Mouse (Mus musculus): ENCODE results near the gene Plbd2.

Plbd2 gene

DNA sequence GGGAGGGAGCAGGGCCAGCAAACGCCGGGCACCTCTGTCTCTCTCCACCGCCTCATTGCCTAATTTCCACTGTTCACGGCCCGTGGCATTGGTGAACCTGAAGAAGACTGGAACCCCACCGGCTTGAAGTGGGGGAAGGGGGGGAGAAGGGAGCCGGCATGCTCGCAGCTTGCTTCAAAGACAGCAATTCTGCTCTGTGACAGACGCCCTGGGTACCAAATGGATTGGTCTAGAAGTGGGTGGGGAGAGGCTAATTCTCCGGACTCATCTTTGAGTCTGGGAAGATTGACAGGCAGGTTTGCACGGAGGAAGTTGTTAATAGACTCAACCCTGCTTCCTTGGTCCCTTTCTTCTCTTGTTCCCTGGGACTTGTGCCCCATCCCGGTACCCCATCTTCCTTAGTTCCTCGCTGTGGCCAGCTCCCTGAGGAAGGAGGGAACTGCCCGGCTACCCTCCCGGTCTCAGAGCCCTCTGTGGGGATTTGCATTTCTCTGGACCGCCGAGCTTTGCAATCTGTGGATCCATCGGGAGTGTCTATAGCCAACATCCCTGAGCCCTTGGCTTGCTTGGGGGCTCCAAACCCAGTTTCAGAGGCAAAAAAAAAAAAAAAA lies 66.4 kb downstream of the Plbd2 start:
- DNase-seq = no peak

DNA sequence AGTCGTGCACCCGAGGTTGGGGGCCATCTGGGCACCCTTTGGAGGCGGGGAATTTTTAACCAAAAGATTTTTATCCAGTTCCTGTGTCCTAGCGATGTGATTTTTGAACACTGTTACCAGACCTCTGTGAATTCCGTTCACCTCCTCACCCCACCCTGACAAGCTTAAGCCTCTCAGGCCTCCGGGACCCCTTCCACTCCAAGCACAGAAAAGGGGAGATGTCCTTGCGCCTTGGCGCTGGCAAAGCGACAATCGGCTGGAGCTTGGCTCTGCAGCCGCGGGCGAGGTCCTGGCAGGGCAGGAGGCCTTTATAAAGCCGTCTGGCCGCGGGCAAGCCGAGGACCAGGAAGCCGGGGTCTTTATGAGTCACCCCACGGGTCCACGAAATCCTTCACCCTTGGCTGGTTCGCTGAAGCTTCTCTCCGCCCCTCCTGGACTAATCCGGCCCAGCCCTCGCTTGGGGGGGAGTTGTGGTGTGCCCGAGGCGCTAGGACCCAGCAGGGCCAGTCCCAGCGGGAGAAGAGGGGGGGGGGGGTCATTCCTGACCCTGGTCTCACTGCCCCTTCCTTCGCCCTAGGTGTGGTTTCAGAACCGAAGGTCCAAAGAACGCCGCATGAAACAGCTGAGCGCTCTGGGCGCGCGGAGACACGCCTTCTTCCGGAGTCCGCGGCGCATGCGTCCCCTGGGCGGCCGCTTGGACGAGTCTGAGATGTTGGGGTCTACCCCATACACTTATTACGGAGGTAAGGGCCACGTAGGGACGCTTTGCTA lies 67.5 kb downstream of the Plbd2 start:
- peak; percentile 10 to 60 for DNase-seq

DNA sequence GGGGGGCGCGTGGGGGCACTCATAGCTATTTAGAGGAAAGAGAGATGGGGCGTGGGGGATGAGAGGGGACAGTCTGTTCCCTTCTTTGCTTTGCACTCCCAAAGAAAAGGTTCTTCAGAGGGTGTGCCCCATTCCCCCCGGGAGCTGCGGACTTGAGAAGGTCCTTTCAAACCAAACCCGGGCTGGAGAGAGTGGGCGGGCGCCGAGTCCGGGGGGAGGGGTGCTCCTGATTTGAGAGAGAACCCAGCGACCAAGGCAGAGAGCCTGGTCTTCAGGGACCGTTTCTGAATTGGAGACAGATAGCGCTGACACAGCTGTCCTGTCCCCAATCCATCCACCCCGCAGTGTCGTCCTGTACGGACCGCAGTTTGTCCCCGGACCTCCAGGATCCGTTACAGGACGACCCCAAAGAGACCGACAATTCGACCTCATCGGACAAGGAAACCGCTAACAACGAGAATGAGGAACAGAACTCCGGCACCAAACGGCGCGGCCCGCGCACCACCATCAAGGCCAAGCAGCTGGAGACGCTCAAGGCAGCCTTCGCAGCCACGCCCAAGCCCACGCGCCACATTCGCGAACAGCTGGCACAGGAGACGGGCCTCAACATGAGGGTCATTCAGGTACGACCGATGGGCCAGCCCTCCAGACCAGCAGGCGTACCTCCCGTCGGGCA lies 68.3 kb downstream of the Plbd2 start:
- no peak for DNase-seq

DNA sequence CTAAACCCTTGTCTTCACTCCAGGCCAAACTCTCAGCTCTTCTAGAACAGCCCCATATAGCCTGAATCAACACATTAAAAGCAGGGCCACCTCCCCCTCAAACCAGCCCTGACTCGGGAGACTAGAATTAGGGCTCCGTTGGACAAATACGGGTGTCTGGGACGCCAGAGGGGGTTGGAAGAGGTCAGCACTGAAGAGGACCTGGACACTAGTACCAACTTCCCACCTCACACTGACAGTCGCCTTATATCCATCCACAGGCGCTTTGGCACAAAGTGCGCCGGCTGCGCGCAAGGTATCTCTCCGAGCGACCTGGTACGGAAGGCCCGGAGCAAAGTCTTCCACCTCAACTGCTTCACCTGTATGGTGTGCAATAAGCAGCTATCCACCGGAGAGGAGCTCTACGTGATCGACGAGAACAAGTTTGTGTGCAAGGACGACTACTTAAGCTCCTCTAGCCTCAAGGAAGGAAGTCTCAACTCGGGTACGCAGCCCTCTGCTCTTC lies 69.1 kb downstream of the Plbd2 start:
- no peak for DNase-seq
